Mouse (Mus musculus) right cerebral cortex, adult 2 months (tissue): ENCODE measurements around the gene Ces1g.
A peak's percentile ranks its signal among the peaks of the same experiment; 100 is the strongest.

Experiments
- DNase-seq, 2 experiments: peaks; one replicate each; pipeline ENCODE4 v3.0.0; 2021 to 2022; ENCODE audit warnings: low spot score in 2 of 2

Gene Ces1g

GRCm38 (mm10) chr8:93337207-93337606 lies at the start of gene Ces1g:
Gene Ces1g, minus strand, starts transcription at chr8:93337308.
- no peak for DNase-seq

- DNase-seq = no peak
These were observed 42.5 kb upstream of the Ces1g start, which contains the start of gene Ces1h for GRCm38 (mm10) chr8:93379625-93380024. Gene Ces1h, minus strand, starts transcription at chr8:93379725.

GRCm38 (mm10) chr8:93369481-93369880 lies 32.4 kb upstream of the Ces1g start:
- DNase-seq = no peak

GRCm38 (mm10) chr8:93360113-93360512 lies 23.0 kb upstream of the Ces1g start:
- DNase-seq = no peak

DNA sequence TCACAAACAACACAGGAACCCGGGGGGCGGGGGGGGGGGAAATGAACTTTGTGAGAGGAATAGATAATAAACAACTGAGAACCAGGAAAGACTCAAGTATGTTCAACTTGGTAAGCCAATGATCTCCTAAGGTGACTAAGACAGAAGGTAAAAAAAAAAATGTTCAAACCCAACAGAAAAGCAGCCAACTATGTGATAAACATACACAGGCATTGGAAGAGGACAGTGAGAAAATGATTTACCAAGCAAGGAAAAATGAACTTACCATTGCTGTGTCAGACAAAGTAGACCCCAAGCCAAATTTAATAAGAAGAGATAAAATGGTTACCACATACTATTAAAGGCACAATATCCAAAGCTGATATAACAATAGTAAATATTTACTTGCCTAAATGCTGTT lies 2.4 kb upstream of the Ces1g start:
- no peak for DNase-seq

DNA sequence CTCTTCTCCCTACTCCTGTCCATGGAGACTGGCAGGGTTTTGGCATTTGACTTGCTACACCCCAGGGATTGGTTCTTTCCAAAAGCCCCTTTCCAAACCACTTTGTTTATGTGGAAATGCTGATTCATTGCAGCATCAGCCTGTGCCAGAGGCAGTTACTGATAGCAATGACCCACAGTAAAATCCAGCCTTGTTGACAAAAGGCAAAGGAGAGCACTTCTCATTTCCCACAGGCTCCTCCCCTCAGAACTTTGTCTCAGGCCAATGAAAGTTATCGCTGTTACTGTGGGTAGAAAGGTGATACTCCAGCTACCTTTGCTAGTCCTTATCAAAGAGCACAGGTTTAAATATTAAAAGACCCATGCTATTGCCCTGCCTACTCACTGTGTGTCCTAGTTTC lies 4.4 kb downstream of the Ces1g start:
- no peak for DNase-seq

- DNase-seq = no peak
These were observed 6.0 kb downstream of the Ces1g start for GRCm38 (mm10) chr8:93331151-93331550.

DNA sequence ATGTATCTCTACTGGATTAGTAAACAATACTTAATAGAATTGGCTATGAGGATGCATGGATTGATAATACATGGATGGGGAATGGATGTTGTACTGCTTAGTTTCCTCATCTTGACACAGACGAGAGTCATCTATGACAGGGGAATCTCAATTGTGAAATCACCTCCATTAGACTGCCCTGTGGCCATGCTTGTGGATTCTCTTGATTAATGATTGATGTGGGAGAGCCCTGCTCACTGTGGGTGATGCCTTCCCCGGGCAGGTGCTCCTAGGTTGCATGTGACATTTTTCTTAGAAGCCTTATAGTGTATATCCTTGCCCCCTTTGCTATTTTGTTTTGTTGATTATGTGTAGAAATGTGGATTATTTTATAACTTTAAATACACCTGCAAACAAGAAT lies 12.0 kb downstream of the Ces1g start:
- DNase-seq = no peak

GRCm38 (mm10) chr8:93317031-93317430 lies 20.1 kb downstream of the Ces1g start:
- DNase-seq = no peak

GRCm38 (mm10) chr8:93315557-93315956 lies 21.6 kb downstream of the Ces1g start:
- DNase-seq = no peak

GRCm38 (mm10) chr8:93283896-93284295 lies 53.2 kb downstream of the Ces1g start:
- no peak for DNase-seq

DNA sequence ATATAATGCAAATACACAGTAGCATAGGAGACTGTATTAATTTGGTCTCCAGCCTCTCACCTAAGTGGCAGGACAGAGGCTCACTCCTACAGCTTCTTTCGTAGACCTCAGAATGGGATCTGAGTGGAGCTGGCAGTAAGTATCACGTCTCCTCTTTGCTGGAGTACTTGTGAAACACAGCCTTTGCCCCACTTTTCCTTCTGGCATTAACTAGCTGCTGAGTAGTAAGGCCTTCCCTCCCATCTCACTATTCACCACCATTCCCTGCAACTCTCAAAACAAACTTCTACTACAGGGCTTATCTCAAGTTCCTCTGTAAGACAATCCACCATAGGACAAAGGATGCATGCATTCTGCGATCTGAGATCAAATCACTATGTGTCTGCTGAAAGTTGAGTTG lies 54.8 kb downstream of the Ces1g start:
- DNase-seq = no peak

DNA sequence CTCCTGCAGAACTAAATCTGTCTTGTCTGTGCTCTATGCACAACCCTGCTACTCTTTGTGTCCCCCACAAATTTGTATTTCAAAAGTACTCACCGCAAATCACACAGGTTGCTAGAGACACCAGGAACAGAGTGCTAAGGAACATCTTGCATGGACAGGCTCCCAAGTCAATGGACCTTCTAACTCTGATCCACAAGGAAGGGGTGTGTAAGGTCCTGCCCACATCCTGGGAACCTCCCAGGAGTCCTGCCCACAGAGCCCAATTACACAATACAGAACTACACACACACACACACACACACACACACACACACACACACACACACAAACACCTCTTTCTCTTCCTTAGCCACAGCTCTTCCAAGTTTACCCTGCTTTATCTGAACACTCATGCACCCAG lies 57.6 kb downstream of the Ces1g start, which contains the start of gene Ces1f:
Gene Ces1f (minus strand): TSS at position 192 of the 400 bp plus-strand sequence.
- DNase-seq = no peak

- peak; percentile 22 for DNase-seq
These were observed 58.8 kb downstream of the Ces1g start for GRCm38 (mm10) chr8:93278176-93278805.

- DNase-seq = no peak
These were observed 62.5 kb downstream of the Ces1g start for GRCm38 (mm10) chr8:93274609-93275008.

GRCm38 (mm10) chr8:93273321-93273720 lies 63.8 kb downstream of the Ces1g start:
- peak; percentile 44 to 45 for DNase-seq

- no peak for DNase-seq
These were observed 64.4 kb downstream of the Ces1g start for GRCm38 (mm10) chr8:93272686-93273085.

GRCm38 (mm10) chr8:93261436-93261835 lies 75.7 kb downstream of the Ces1g start:
- no peak for DNase-seq

- DNase-seq = no peak
These were observed 84.6 kb downstream of the Ces1g start for GRCm38 (mm10) chr8:93252400-93252925.
